Mouse (Mus musculus) lung, postnatal 0 days (tissue): ENCODE data around the gene Fcgr2b.

Experiments used
- CTCF ChIP-seq: IDR thresholded peaks from 2 replicates; pipeline ENCODE4 v1.5.1; 2016; ENCODE audit warnings: antibody characterized with exemption, mild to moderate bottlenecking
- EP300 ChIP-seq: IDR thresholded peaks from 2 replicates; pipeline ENCODE4 v1.6.1; 2016; ENCODE audit warnings: antibody characterized with exemption, mild to moderate bottlenecking, control low read depth

GRCm38 (mm10) chr1:170963087-170963486 lies 13.3 kb downstream of the Fcgr2b start:
- TF ChIP-seq CTCF (no peak), EP300 (no peak)
